Mouse (Mus musculus) c-Kit-positive CD71-positive TER-119-negative erythroid progenitor cells, embryonic 14.5 days (primary cell): ENCODE results near the gene Apoa1.

Experiments
- DNase-seq: peaks from one replicate; pipeline ENCODE4 v3.0.0-alpha.2; 2013; ENCODE audit warnings: low read depth

The Apoa1 gene

DNA sequence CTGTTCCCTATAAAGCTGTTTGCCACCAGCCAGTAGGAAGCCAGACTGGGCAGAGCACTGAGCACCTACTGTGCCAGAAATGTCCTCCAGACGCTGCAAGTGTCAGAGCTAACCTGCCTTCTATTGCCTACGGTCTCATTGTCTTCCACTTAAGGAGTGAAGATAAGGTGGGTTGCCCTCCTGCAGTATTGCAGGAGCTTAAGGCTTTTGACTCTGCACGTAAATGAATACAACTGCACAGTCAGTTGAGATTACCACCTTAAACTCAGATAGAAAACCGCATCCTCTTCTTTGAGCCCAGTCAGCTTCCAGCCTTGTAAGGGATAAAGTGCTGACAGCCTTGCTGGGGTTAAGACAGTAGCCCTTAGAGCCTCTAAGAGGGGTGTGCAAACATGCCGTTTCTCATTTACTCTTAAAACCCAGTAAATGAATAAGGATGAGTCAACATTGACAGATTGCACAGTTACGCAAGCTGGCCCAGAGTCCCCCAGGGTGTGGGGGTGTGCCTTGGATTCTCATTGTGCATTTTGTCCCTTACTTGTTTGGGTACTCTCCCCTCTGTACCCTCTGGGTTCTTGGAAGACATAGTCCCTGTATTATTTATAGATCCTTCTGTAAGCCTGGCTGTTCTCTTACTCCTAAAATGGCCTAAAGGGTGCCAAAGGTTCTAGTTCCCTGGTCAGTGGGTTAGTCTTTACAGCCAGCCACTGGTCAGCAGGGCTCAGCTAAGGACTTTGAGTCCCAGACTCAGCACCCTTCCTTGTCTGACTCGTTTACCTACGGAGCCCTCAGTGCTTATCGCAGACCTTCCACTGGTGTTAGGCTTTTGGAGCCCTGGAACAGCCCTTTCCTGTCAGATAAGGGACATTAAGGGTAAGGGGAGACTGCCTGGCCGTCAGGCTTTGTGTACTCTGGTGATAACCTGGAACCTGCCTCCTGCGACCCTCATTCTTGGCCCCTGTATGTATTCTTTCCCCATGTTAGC, 12.8 kb upstream of the Apoa1 start:
- no peak for DNase-seq

DNA sequence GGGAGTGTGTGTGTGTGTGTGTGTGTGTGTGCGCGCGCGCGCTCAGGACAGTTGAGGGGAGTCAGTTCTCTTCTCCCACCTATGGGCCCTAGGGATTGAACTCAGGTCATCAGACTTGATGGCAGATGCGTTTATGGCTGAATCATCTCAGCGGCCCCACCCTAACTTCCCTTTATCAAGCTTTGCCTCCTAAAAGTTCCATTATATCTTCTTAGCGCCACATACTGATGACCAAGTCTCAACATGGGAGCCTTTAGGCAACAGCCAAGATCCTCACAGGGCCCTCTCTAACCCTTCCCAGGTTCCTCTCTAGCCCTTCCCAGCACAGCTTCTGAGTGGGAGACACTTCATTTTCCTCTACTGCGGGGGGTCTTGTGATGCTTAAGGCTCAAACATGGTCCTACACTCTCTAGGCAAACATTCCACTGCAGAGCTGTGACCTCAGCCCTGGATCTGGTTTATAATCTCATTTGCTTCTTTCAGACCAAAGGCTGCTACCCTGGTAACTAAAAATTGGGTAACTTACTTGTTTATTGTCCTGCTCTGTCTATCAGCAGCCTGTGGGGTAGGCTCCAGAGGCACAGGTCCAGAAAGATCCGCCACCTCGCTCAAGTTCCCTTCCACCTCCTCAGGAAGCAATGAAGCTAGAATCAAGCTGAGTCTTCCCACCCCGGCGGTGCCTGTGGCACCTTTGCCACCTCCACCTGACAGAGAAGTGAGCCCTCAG, 11.5 kb upstream of the Apoa1 start:
- no peak for DNase-seq

DNA sequence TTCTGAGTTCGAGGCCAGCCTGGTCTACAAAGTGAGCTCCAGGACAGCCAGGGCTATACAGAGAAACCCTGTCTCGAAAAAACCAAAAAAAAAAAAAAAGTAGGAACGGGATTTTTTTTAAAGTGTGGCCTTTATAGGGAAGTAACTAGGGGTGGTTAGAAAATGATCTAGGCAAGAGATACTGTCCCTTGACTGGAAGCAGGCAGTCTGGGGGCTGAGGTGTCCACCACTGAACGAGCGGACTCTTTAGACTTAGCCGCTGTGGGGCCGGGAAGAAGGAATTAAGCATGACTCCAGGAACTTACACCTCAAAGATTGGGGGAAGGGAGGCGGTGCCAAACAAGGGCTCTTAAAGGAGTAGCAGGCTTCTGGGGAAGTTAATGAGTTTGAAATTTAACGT, 10.2 kb upstream of the Apoa1 start:
- DNase-seq, result no peak

GRCm38 (mm10) chr9:46223090-46223489, 5.3 kb upstream of the Apoa1 start:
- no peak for DNase-seq

DNA sequence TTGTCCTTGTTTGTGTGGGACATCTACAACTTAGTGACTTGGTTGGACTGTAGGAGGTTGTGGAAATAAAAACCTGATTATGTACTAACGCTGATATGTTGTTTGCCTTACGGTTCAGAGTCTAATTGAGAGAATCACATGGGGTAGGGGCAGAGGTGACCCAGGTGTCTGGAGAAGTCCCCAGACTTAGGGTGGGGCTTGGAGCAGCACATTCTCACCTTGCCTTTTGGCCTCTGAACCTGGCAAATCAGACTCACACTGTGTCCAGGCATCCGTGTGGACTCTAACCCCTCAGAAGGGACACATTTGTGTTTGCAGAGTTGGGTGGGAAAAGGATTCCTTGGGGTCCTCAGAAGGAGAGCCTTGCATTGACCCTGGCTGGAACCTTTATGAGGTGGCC, 4.3 kb upstream of the Apoa1 start:
- DNase-seq, result no peak

GRCm38 (mm10) chr9:46224945-46225660, 3.3 kb upstream of the Apoa1 start:
- no peak for DNase-seq

DNA sequence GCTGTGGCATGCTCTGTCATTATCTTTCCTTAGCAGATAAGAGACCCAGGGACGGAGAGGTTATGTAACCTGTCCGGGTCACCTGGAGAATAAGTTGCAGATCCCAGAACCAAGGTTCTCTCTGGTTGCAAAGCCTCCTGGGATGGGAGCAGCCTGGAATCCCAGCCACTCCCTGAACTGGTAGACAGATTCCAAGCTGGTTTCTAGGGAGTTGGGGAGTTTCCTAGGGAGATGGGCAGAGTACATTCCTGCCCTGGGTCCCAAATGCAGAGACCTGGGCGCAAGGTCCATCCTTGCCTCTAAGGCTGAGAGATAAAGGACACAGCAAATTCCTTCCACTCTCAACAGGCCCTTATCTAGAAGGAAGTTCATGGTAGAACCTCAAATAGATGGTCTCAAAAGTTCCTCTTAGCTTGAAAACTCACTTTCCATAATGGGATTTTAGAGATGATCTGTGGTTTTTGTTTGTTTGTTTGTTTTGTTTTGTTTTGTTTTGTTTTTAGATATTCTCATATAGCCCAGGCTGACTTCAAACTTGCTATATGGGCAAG, 1.2 kb upstream of the Apoa1 start:
- no peak for DNase-seq

DNA sequence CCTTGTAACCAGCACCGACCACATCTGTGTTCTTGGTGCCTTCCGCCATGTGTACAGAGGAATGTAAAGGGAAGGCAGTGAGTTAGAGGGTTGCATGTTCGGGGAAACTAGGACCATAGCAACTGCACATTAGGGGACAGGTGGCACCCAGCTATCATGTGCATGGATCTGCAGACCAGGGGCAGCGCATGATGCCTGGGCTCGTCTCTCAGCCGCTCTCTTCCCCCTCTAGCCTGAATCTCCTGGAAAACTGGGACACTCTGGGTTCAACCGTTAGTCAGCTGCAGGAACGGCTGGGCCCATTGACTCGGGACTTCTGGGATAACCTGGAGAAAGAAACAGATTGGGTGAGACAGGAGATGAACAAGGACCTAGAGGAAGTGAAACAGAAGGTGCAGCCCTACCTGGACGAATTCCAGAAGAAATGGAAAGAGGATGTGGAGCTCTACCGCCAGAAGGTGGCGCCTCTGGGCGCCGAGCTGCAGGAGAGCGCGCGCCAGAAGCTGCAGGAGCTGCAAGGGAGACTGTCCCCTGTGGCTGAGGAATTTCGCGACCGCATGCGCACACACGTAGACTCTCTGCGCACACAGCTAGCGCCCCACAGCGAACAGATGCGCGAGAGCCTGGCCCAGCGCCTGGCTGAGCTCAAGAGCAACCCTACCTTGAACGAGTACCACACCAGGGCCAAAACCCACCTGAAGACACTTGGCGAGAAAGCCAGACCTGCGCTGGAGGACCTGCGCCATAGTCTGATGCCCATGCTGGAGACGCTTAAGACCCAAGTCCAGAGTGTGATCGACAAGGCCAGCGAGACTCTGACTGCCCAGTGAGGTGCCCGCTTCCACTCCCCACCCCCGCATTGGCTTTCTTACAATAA, 1.4 kb downstream of the Apoa1 start:
- DNase-seq, result no peak

DNA sequence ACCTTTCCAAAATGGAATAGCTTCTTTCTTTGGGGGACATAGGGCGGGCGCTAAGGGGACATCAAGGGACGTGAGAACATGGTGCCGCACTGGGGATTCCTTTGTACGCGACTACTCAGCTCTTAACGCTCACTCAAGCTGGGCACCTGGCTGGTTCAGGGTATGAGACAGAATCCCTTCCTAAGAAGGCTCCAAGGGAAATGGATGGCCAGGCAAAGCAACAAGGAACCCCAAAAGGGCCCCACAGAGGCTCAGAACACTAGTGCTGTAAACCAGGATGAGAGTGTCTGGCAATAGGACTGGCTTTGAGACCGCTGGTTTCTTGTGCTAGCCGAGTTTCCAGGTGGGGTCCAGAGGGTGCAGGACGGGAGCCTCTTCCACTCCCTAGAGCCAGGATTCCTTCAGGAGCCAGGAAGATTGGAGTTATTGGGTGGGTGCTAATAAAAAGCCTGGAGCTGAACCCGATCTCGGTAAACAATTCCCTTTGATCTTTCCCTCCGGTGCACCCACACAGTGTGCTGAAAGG, 2.1 kb downstream of the Apoa1 start:
- DNase-seq, result no peak

DNA sequence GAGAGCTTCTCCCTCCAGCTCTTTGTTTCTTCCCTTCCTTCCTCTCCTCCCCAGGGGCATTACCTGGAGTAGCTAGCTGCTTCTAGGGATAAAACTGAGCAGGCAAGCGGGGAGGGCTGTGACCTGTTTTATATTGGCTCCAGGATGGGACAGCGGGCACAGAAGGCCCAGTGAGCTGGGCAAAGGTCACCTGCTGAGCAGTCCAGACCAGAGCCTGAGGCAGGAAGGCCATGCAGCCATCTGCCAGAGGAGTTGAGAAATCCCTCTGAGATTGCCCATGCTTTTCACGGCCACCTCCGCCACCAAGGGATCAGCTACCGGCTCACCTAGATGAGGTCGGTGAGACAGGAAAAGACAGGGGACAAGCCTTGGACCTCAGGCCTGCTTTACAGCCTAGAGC, 6.8 kb downstream of the Apoa1 start:
- DNase-seq, result no peak

- DNase-seq, result no peak
These were observed 7.0 kb downstream of the Apoa1 start, which contains the start of gene Apoc3 for GRCm38 (mm10) chr9:46235596-46235648. Gene Apoc3 (minus strand): TSS chr9:46235636.

- no peak for DNase-seq
These were observed 7.3 kb downstream of the Apoa1 start for GRCm38 (mm10) chr9:46235649-46236048.

- DNase-seq, result no peak
These were observed 10.5 kb downstream of the Apoa1 start for GRCm38 (mm10) chr9:46238850-46239249.

- DNase-seq, result no peak
These were observed 12.3 kb downstream of the Apoa1 start, which contains the start of gene Apoa4 for GRCm38 (mm10) chr9:46240526-46241153. Gene Apoa4 (plus strand): TSS chr9:46240696.

GRCm38 (mm10) chr9:46241818-46242217, 13.4 kb downstream of the Apoa1 start:
- DNase-seq, result no peak

GRCm38 (mm10) chr9:46243122-46243521, 14.7 kb downstream of the Apoa1 start:
- DNase-seq, result no peak

- DNase-seq, result no peak
These were observed 15.2 kb downstream of the Apoa1 start for GRCm38 (mm10) chr9:46243584-46243983.

GRCm38 (mm10) chr9:46246752-46247324, 18.5 kb downstream of the Apoa1 start:
- peak; percentile 63 for DNase-seq

DNA sequence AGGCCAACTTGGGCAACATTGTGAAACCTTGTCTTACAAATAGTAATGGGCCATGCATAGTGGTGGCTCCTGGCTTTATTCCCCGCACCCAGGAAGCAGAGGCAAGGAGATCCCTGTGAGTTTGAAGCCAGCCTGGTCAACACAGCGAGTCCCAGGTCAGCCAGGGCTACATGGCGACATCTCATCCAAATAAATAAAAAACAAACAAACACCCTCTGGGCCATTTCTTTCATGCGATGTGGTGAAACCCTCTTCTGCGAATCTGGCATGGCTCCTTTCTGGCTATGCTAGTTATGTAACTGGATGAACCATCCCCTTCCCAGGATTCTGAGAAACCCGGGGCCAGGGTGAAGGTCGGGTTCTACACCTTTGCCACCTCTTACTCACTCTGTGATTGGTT, 27.8 kb downstream of the Apoa1 start:
- no peak for DNase-seq

DNA sequence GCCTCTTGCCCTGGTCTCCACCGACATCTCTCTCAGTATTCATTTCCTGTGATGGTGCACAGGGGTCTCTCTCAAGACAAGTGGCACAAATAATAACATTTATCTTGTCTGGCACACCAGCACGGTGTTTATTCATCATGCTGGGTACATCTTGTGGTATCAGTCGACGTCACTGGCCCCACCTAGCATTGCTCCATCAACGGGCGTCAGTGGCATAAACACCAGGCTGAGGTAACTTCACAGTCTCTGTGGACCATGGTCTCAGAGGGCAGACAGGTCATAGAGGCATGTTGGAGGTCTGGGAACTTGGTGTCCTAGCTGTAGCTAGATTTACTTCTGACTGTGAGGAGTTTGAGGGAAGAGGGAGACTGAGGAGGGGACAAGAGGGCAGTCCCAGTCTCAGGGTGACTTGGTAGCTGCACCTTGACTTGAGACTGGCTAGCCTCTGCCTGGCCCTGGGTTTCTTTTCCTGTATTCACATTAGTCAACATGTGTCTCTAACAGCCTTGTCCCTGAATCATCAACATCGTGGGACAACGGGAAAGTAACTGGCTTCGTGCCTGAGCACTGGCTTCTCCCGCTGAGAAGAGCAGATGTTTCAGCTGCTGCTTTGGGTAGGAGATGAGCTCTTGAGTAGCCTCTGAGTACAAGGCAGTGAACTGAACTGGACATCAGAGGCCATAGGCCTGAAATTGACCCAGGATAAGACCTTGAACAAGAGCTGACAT, 28.4 kb downstream of the Apoa1 start:
- DNase-seq, result no peak
